Mouse (Mus musculus) testis, postnatal 10 days (tissue): ENCODE results near the gene Rac3.
"Not testable (repeated sequence)": the region's sequence is repeated elsewhere in the genome, so short reads cannot be mapped to it uniquely, and the experiment has no call there.

ENCODE experiments used
- DNase-seq: peaks from one replicate; pipeline ENCODE4 v3.0.0; 2021; ENCODE audit warnings: low spot score

The Rac3 gene

DNA sequence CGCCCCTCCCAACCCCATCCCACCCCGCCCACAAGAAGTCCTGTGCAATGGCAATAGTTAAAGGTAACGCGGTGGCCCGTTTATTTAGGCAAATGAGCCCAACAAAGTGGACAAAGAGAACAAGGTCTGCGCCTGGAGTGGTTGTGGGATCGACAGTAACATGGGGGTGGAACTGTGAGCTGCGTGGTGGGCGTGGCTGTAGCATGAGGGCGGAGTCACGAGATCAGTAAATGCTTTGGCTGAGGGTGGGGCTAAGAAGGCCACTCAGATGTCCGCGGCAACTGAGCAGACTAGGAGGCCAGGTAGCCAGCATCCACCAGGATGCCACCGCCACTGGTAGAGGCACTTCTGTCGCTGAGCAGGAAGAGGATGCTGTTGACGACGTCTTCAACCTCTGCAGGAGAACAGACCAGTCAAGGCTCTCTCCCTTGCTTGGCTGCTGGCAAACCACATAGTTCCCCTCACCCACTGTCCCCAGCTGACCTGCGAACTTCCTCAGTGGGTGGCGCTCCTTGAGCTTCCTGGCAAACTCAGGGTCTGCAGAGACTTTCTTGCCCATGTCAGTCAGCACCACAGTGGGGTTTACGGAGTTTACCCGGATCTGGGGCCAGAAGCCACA lies 8.3 kb downstream of the Rac3 start:
- peak; percentile 70 for DNase-seq

GRCm38 (mm10) chr11:120730331-120730870 lies 9.1 kb downstream of the Rac3 start:
- no peak for DNase-seq

GRCm38 (mm10) chr11:120731395-120731794 lies 10.1 kb downstream of the Rac3 start:
- no peak for DNase-seq

- no peak for DNase-seq
Measured at GRCm38 (mm10) chr11:120731858-120732680, 10.8 kb downstream of the Rac3 start, which contains the start of gene Cbr2. Cbr2 (minus strand) TSS chr11:120732114.

DNA sequence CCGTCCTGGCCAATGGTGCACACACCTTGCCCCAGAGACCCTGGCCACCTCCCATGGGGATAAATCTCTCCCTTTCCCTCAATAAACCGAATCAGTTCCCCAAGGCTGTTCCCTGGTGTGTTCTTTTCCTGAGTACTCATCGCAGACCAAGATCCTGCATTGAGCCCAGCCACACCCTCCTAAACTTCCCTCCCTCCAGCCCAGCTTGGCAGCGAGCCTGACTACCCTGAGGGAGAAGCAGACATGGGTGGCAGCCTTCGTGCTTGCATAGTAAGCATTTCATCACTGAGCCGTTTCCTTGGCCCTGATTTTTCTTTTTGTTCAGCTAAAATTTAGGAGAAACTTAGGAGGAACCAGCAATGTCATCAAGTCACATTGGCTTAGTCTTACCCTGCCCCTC lies 12.3 kb downstream of the Rac3 start:
- DNase-seq, result no peak

DNA sequence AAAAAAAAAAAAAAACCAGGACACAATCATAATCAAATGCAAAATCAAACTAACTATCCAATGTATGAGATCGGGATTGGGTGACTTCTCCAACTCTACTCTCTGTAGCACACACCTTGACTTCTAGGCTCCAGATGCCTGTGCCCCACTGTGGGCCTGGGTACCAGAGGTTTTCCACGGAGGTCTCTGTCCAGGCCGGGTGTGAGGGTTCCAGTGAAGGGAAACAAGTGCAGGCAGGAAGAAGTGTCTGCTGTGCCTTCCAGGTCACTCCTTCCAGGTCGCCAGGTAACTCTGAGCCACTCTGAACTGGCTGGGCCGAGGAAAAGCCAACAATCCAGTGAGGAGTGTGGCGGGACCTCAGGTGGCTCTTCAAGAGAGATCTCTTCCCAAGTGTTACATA lies 15.2 kb downstream of the Rac3 start:
- DNase-seq, result no peak

- DNase-seq, result no peak
Measured at GRCm38 (mm10) chr11:120740981-120741380, 19.7 kb downstream of the Rac3 start.

- no peak for DNase-seq
Measured at GRCm38 (mm10) chr11:120744121-120744701, 22.9 kb downstream of the Rac3 start.

GRCm38 (mm10) chr11:120747974-120748373 lies 26.7 kb downstream of the Rac3 start:
- DNase-seq, result no peak

GRCm38 (mm10) chr11:120749430-120749829 lies 28.2 kb downstream of the Rac3 start:
- no peak for DNase-seq

DNA sequence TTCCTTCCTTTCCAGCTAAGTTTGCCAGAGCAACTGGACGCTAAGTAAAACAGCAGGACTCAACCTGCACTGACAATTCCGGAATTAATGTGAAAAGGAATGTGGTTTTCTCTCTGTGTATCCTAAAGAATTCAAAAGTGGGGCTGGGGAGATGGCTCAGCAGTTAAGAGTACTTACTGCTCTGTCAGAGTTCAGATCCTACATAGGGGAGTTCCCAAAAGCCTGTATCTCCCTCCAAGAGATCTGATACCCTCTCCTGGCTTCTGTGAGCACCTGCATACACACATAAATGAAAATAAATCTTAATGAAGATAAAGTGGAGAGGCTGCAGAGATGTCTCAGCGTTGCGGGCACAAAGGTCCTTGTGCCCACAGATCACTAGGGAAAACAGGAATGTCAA lies 30.3 kb downstream of the Rac3 start:
- no peak for DNase-seq

GRCm38 (mm10) chr11:120760236-120760635 lies 39.0 kb downstream of the Rac3 start:
- DNase-seq, result no peak

DNA sequence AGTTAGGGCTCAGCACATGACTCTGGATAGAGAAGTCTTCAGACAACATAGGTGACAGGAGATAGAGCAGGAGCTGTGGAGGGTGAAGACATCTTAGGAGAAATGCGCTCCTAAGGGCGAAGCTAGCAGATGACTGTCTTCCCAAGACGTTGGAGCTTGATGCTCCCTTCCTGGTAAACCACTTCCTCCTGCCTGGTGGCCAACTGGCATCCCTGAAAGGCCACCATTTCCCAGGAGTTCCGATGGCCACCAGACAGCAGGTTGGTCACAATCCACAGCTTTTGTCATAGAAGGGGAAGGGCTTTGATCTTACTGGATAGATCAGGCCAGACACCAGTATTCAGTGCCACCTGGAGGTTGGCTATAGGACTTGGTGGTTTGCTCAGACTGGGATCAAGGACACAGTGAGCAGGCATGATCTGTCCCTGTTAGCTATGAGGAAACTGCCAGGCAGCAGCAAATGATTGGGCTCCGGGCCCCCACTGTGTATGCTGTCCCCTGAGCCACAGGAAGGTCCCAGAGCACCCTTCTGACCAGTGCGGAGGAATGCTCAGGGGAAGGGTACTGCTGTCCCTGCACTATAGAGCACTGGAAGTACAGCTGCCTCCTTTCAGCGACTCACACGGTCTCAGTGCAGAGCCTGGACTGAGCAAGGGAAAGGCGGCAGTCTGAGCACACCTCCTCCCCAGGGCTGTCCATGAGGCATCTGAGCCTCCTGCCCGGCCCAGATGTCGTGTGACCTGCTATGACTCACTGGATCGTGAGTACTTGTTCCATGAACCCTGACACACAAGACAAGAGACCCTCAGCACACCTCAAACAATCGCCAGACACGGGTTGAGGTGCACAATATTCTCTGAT lies 40.8 kb downstream of the Rac3 start:
- no peak for DNase-seq

DNA sequence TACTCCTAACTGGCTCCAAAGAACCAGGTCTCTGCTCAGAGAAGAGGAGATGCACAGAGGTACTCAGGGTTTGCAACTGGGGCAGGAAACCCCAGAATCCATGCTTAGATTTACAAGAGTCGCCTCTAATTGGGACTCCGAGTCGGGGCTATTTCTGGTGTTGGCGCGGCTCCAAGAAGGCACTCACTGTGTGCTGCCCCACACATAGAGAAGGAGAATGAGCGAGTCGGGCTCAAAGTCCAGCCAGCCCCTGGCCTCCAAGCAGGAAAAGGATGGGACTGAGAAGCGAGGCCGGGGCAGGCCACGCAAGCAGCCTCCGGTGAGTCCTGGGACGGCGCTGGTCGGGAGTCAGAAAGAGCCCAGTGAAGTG lies 41.4 kb downstream of the Rac3 start, which contains the start of gene Hmga1b:
Gene Hmga1b (plus strand): TSS at position 123 of the 370 bp plus-strand sequence.
- DNase-seq, result not testable (repeated sequence)

- not testable (repeated sequence) for DNase-seq
Measured at GRCm38 (mm10) chr11:120763121-120763999, 42.1 kb downstream of the Rac3 start.

DNA sequence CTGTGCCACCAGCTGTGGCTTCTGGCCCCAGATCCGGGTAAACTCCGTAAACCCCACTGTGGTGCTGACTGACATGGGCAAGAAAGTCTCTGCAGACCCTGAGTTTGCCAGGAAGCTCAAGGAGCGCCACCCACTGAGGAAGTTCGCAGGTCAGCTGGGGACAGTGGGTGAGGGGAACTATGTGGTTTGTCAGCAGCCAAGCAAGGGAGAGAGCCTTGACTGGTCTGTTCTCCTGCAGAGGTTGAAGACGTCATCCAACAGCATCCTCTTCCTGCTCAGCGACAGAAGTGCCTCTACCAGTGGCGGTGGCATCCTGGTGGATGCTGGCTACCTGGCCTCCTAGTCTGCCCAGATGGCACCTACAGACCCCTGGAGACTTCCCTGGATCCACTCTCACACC lies 45.8 kb downstream of the Rac3 start:
- not testable (repeated sequence) for DNase-seq

GRCm38 (mm10) chr11:120768206-120768605 lies 46.9 kb downstream of the Rac3 start:
- DNase-seq, result no peak

- peak; percentile 38 for DNase-seq
Measured at GRCm38 (mm10) chr11:120772749-120773148, 51.5 kb downstream of the Rac3 start.
